Mouse (Mus musculus) forebrain, embryonic 15.5 days (tissue): Measurements from ENCODE around the gene Ugt1a7c. TPM values are rescaled to one million over a fixed set of nuclear protein-coding genes. Genes with fewer than 3 reads are reported as not detected.
A peak's percentile ranks its signal among the peaks of the same experiment; 100 is the strongest.

Source experiments
- ATAC-seq: fragments of 200-750 bp; cut with Nextera tagmentation; replicated peaks from 2 replicates; pipeline ENCODE4 v1.8.0; 2017; ENCODE audit warnings: mild to moderate bottlenecking, moderate TSS enrichment, moderate library complexity
- H3K27ac ChIP-seq: fragments of 300-500 bp; sonication (generic); replicated peaks from 2 replicates; pipeline ENCODE4 v1.5.1; 2015; ENCODE audit warnings: mild to moderate bottlenecking, inconsistent platforms
- H3K27me3 ChIP-seq: fragments of 300-500 bp; sonication (generic); 2 replicates; pipeline ENCODE4 v1.6.1; 2015; ENCODE audit warnings: inconsistent platforms
- H3K36me3 ChIP-seq: fragments of 300-500 bp; sonication (generic); 2 replicates; pipeline ENCODE4 v1.6.1; 2015; ENCODE audit warnings: mild to moderate bottlenecking, inconsistent platforms
- H3K4me1 ChIP-seq: fragments of 300-500 bp; sonication (generic); 2 replicates; pipeline ENCODE4 v1.6.1; 2015; ENCODE audit warnings: inconsistent platforms
- H3K4me2 ChIP-seq: fragments of 300-500 bp; sonication (generic); replicated peaks from 2 replicates; pipeline ENCODE4 v1.6.1; 2015; ENCODE audit warnings: mild to moderate bottlenecking, inconsistent platforms
- H3K4me3 ChIP-seq: fragments of 300-500 bp; sonication (generic); 2 replicates; pipeline ENCODE4 v1.5.1; 2015; ENCODE audit warnings: mild to moderate bottlenecking, inconsistent platforms
- H3K9ac ChIP-seq: fragments of 300-500 bp; sonication (generic); replicated peaks from 2 replicates; pipeline ENCODE4 v1.6.1; 2015; ENCODE audit warnings: mild to moderate bottlenecking, inconsistent platforms
- H3K9me3 ChIP-seq: fragments of 300-500 bp; sonication (generic); 2 replicates; pipeline ENCODE4 v1.6.1; 2016; ENCODE audit warnings: inconsistent platforms
- WGBS: fragments of 180-500 bp; shearing (Covaris S2); methylation state at CpG from one replicate; pipeline ENCODE4 v1.1.7; 2015; ENCODE audit warnings: mixed read lengths; 5-methylcytosine and 5-hydroxymethylcytosine counted together
- polyA plus RNA-seq: library from polyadenylated mRNA; unstranded; fragments of >200 nt; fragmentation: Nextera tagmentation; extraction: Ambion mirVana; gene quantifications from 2 replicates; pipeline ENCODE4 v1.2.1, GENCODE M21; 2015

Ugt1a7c gene
- polyA plus RNA-seq, 1 experiment from 2014 or later: 0.60 TPM

GRCm38 (mm10) chr1:88255989-88256754 is 161.3 kb downstream of the Ugt1a7c start:
- H3K36me3 ChIP-seq: peaks cover 11% of the 10 kb centered on the region
- no peaks in the 10 kb centered on the region for H3K27me3 ChIP-seq
- 82% methylated on average over 13 of the region's 13 CpGs for WGBS
- no peak overlapping the region for H3K4me2 ChIP-seq
- no peak overlapping the region for H3K27ac ChIP-seq
- no peak for ATAC-seq
- H3K4me1 ChIP-seq: no peaks in the 10 kb centered on the region
- H3K9me3 ChIP-seq: peaks cover 43% of the 10 kb centered on the region
- no peak overlapping the region for H3K4me3 ChIP-seq
- no peak overlapping the region for H3K9ac ChIP-seq

GRCm38 (mm10) chr1:88256886-88257663 is 162.2 kb downstream of the Ugt1a7c start:
- Histone ChIP-seq H3K4me3 (no peak overlapping the region), H3K27ac (no peak overlapping the region), H3K9ac (no peak overlapping the region), H3K27me3 (no peaks in the 10 kb centered on the region), H3K4me2 (no peak overlapping the region), H3K36me3 (peaks cover 19% of the 10 kb centered on the region), H3K4me1 (no peaks in the 10 kb centered on the region), H3K9me3 (peaks cover 41% of the 10 kb centered on the region)
- 82% methylated on average over 10 of the region's 10 CpGs for WGBS
- no peak for ATAC-seq

GRCm38 (mm10) chr1:88257681-88258080 is 162.8 kb downstream of the Ugt1a7c start:
- no peak for ATAC-seq

GRCm38 (mm10) chr1:88258361-88258760 is 163.5 kb downstream of the Ugt1a7c start:
- Histone ChIP-seq H3K9me3 (peaks cover 32% of the 10 kb centered on the region), H3K4me3 (no peak overlapping the region), H3K27me3 (no peaks in the 10 kb centered on the region), H3K4me1 (no peaks in the 10 kb centered on the region), H3K36me3 (peaks cover 32% of the 10 kb centered on the region), H3K9ac (no peak overlapping the region), H3K4me2 (no peak overlapping the region), H3K27ac (no peak overlapping the region)
- 74% methylated on average over 6 of the region's 6 CpGs for WGBS
- ATAC-seq: no peak

More at GRCm38 (mm10) chr1:88257681-88258080, 162.8 kb downstream of the Ugt1a7c start:
- Histone ChIP-seq H3K4me1 (no peaks in the 10 kb centered on the region), H3K4me2 (no peak overlapping the region), H3K9ac (no peak overlapping the region), H3K9me3 (peaks cover 35% of the 10 kb centered on the region), H3K36me3 (peaks cover 25% of the 10 kb centered on the region), H3K4me3 (no peak overlapping the region), H3K27me3 (no peaks in the 10 kb centered on the region), H3K27ac (no peak overlapping the region)
- WGBS: 82% methylated on average over 6 of the region's 6 CpGs

- ATAC-seq: peak; percentile 2
- peaks cover 39% of the 10 kb centered on the region for H3K36me3 ChIP-seq
Observed at GRCm38 (mm10) chr1:88258881-88259642, 164.2 kb downstream of the Ugt1a7c start.

GRCm38 (mm10) chr1:88259643-88260024 is 164.8 kb downstream of the Ugt1a7c start:
- Histone ChIP-seq H3K4me1 (no peaks in the 10 kb centered on the region), H3K4me2 (no peak overlapping the region), H3K9me3 (peaks cover 23% of the 10 kb centered on the region), H3K4me3 (no peak overlapping the region), H3K27me3 (no peaks in the 10 kb centered on the region), H3K9ac (no peak overlapping the region), H3K36me3 (peaks cover 45% of the 10 kb centered on the region), H3K27ac (no peak overlapping the region)
- ATAC-seq: peak; percentile 4; the same call in 1 of the 2 replicates
- 82% methylated on average over 4 of the region's 4 CpGs for WGBS

More at GRCm38 (mm10) chr1:88258881-88259642, 164.2 kb downstream of the Ugt1a7c start:
- Histone ChIP-seq H3K27me3 (no peaks in the 10 kb centered on the region), H3K9me3 (peaks cover 27% of the 10 kb centered on the region), H3K4me3 (no peak overlapping the region), H3K9ac (no peak overlapping the region), H3K4me2 (no peak overlapping the region), H3K4me1 (no peaks in the 10 kb centered on the region), H3K27ac (no peak overlapping the region)
- 81% methylated on average over 8 of the region's 8 CpGs for WGBS

- Histone ChIP-seq H3K27me3 (no peaks in the 10 kb centered on the region), H3K4me2 (no peak overlapping the region), H3K4me1 (no peaks in the 10 kb centered on the region), H3K9ac (no peak overlapping the region), H3K4me3 (no peak overlapping the region), H3K27ac (no peak overlapping the region), H3K36me3 (peaks cover 49% of the 10 kb centered on the region), H3K9me3 (peaks cover 18% of the 10 kb centered on the region)
- 86% methylated on average over 6 of the region's 6 CpGs for WGBS
- peak; percentile 1; the same call in 1 of the 2 replicates for ATAC-seq
Observed at GRCm38 (mm10) chr1:88260114-88260513, 165.3 kb downstream of the Ugt1a7c start.

GRCm38 (mm10) chr1:88260604-88261377 is 165.9 kb downstream of the Ugt1a7c start:
- H3K4me2 ChIP-seq: no peak overlapping the region
- no peak overlapping the region for H3K27ac ChIP-seq
- no peak for ATAC-seq
- H3K9me3 ChIP-seq: peaks cover 12% of the 10 kb centered on the region
- no peak overlapping the region for H3K9ac ChIP-seq
- H3K4me1 ChIP-seq: no peaks in the 10 kb centered on the region
- H3K4me3 ChIP-seq: no peak overlapping the region
- 83% methylated on average over 10 of the region's 10 CpGs for WGBS
- peaks cover 56% of the 10 kb centered on the region for H3K36me3 ChIP-seq
- H3K27me3 ChIP-seq: no peaks in the 10 kb centered on the region

GRCm38 (mm10) chr1:88261706-88262105 is 166.8 kb downstream of the Ugt1a7c start:
- Histone ChIP-seq H3K9me3 (0 out of 2 replicates have a peak, but pooled peaks cover 5% of the 10 kb centered on the region), H3K27me3 (no peaks in the 10 kb centered on the region), H3K9ac (no peak overlapping the region), H3K4me3 (no peak overlapping the region), H3K27ac (no peak overlapping the region), H3K4me1 (no peaks in the 10 kb centered on the region), H3K4me2 (no peak overlapping the region), H3K36me3 (peaks cover 65% of the 10 kb centered on the region)
- no peak for ATAC-seq
- 90% methylated on average over 7 of the region's 7 CpGs for WGBS

- 85% methylated on average over 4 of the region's 4 CpGs for WGBS
- H3K4me3 ChIP-seq: no peak overlapping the region
Observed at GRCm38 (mm10) chr1:88262255-88262654, 167.4 kb downstream of the Ugt1a7c start.

GRCm38 (mm10) chr1:88262961-88263360 is 168.1 kb downstream of the Ugt1a7c start:
- WGBS: 75% methylated on average over 6 of the region's 6 CpGs
- Histone ChIP-seq H3K27ac (no peak overlapping the region), H3K9me3 (no peaks in the 10 kb centered on the region), H3K27me3 (no peaks in the 10 kb centered on the region), H3K4me3 (no peak overlapping the region), H3K4me1 (no peaks in the 10 kb centered on the region), H3K36me3 (peaks cover 78% of the 10 kb centered on the region), H3K4me2 (no peak overlapping the region), H3K9ac (no peak overlapping the region)
- no peak for ATAC-seq

More at GRCm38 (mm10) chr1:88262255-88262654, 167.4 kb downstream of the Ugt1a7c start:
- H3K4me2 ChIP-seq: no peak overlapping the region
- no peak overlapping the region for H3K9ac ChIP-seq
- H3K27me3 ChIP-seq: no peaks in the 10 kb centered on the region
- no peak for ATAC-seq
- 0 out of 2 replicates have a peak, but pooled peaks cover 5% of the 10 kb centered on the region for H3K9me3 ChIP-seq
- peaks cover 71% of the 10 kb centered on the region for H3K36me3 ChIP-seq
- no peak overlapping the region for H3K27ac ChIP-seq
- no peaks in the 10 kb centered on the region for H3K4me1 ChIP-seq
